Mouse (Mus musculus): ENCODE results near the gene Ehd2. TPM values are rescaled to one million over a fixed set of nuclear protein-coding genes. Genes with fewer than 3 reads are reported as not detected.
A peak's percentile ranks its signal among the peaks of the same experiment; 100 is the strongest.

Ehd2 gene
- polyA plus RNA-seq, 1 experiment from 2014 or later, result 16.3 TPM

- ATAC-seq (replicated peaks; ENCODE audit: insufficient number of reproducible peaks, low FRiP score, low TSS enrichment), result 0 out of 2 replicates have a peak, but pooled peaks have one; percentile 23
- Histone ChIP-seq H3K9me3 (replicated peaks; ENCODE audit: control insufficient read depth, low read length) (no peaks in the 10 kb centered on the region), H3K4me3 (ENCODE audit: low read depth, low read length) (no peak overlapping the region), H3K4me2 (no peak overlapping the region), H3K27ac (ENCODE audit: low read depth, low read length) (no peak overlapping the region), H3K27me3 (ENCODE audit: control insufficient read depth, insufficient read depth, low read length) (no peaks in the 10 kb centered on the region), H3K36me3 (ENCODE audit: control insufficient read depth, insufficient read depth, low read length) (peaks cover 28% of the 10 kb centered on the region), H3K9ac (ENCODE audit: low read depth, low read length) (no peak overlapping the region), H3K4me1 (ENCODE audit: control insufficient read depth, insufficient read depth, low read length) (no peaks in the 10 kb centered on the region)
- WGBS (ENCODE audit: insufficient replicate concordance), result 90% methylated on average over 16 of the region's 16 CpGs
These were observed 20.4 kb upstream of the Ehd2 start for GRCm38 (mm10) chr7:15987661-15988356.

- 35% methylated on average over 4 of the region's 4 CpGs for WGBS (ENCODE audit: insufficient replicate concordance)
- Histone ChIP-seq H3K4me3 (ENCODE audit: low read depth, low read length) (no peak overlapping the region), H3K27ac (ENCODE audit: low read depth, low read length) (no peak overlapping the region), H3K36me3 (ENCODE audit: control insufficient read depth, insufficient read depth, low read length) (peaks cover 20% of the 10 kb centered on the region), H3K4me1 (ENCODE audit: control insufficient read depth, insufficient read depth, low read length) (peaks cover 19% of the 10 kb centered on the region), H3K4me2 (no peak overlapping the region), H3K9me3 (replicated peaks; ENCODE audit: control insufficient read depth, low read length) (no peaks in the 10 kb centered on the region), H3K27me3 (ENCODE audit: control insufficient read depth, insufficient read depth, low read length) (no peaks in the 10 kb centered on the region), H3K9ac (ENCODE audit: low read depth, low read length) (no peak overlapping the region)
- ATAC-seq (replicated peaks; ENCODE audit: insufficient number of reproducible peaks, low FRiP score, low TSS enrichment), result no peak
These were observed 15.5 kb upstream of the Ehd2 start for GRCm38 (mm10) chr7:15982729-15983407.

- Histone ChIP-seq H3K27ac (ENCODE audit: low read depth, low read length) (0 out of 2 replicates have a peak overlapping the region, but pooled peaks have one; percentile 59), H3K4me2 (no peak overlapping the region; the same call in 1 of the 2 replicates), H3K9ac (ENCODE audit: low read depth, low read length) (0 out of 2 replicates have a peak overlapping the region, but pooled peaks have one; percentile 28), H3K4me3 (ENCODE audit: low read depth, low read length) (no peak overlapping the region), H3K9me3 (replicated peaks; ENCODE audit: control insufficient read depth, low read length) (no peaks in the 10 kb centered on the region), H3K4me1 (ENCODE audit: control insufficient read depth, insufficient read depth, low read length) (peaks cover 19% of the 10 kb centered on the region), H3K27me3 (ENCODE audit: control insufficient read depth, insufficient read depth, low read length) (no peaks in the 10 kb centered on the region), H3K36me3 (ENCODE audit: control insufficient read depth, insufficient read depth, low read length) (peaks cover 10% of the 10 kb centered on the region)
- 62% methylated on average over 4 of the region's 4 CpGs for WGBS (ENCODE audit: insufficient replicate concordance)
- ATAC-seq (replicated peaks; ENCODE audit: insufficient number of reproducible peaks, low FRiP score, low TSS enrichment), result no peak
These were observed 14.2 kb upstream of the Ehd2 start for GRCm38 (mm10) chr7:15981538-15981937.

DNA sequence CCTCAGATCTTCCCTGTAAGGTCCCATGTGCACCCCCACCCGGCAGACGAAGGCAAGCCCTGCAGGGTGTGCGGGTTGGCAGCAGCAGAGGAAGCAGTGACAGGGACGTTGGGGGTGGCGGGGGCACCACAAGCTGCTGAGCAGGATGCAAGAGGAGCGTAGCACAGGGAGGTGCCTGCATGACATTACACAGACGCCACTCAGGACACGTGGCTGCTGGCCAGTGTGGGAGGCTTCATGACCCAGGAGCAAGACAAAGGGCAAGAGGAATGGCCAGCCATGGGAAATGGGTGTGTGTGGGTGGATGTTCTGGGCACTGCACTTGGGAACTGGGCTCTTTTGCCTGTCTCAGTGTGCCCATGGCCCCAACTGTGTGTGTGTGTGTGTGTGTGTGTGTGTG, 12.9 kb upstream of the Ehd2 start:
- peak; percentile 42 for ATAC-seq (replicated peaks; ENCODE audit: insufficient number of reproducible peaks, low FRiP score, low TSS enrichment)
- Histone ChIP-seq H3K27ac (ENCODE audit: low read depth, low read length) (peak overlapping the region; percentile 29; the same call in 1 of the 2 replicates), H3K9me3 (replicated peaks; ENCODE audit: control insufficient read depth, low read length) (no peaks in the 10 kb centered on the region), H3K4me1 (ENCODE audit: control insufficient read depth, insufficient read depth, low read length) (peaks cover 19% of the 10 kb centered on the region), H3K36me3 (ENCODE audit: control insufficient read depth, insufficient read depth, low read length) (peaks cover 14% of the 10 kb centered on the region), H3K4me3 (ENCODE audit: low read depth, low read length) (no peak overlapping the region), H3K4me2 (no peak overlapping the region; the same call in 1 of the 2 replicates), H3K9ac (ENCODE audit: low read depth, low read length) (no peak overlapping the region), H3K27me3 (ENCODE audit: control insufficient read depth, insufficient read depth, low read length) (no peaks in the 10 kb centered on the region)
- WGBS (ENCODE audit: insufficient replicate concordance), result 48% methylated on average over 8 of the region's 8 CpGs

GRCm38 (mm10) chr7:15975904-15976303, 8.5 kb upstream of the Ehd2 start:
- no peak overlapping the region for H3K9ac ChIP-seq (ENCODE audit: low read depth, low read length)
- H3K27ac ChIP-seq (ENCODE audit: low read depth, low read length), result no peak overlapping the region
- H3K4me2 ChIP-seq, result no peak overlapping the region
- no peaks in the 10 kb centered on the region for H3K9me3 ChIP-seq (replicated peaks; ENCODE audit: control insufficient read depth, low read length)
- peaks cover 8% of the 10 kb centered on the region for H3K4me1 ChIP-seq (ENCODE audit: control insufficient read depth, insufficient read depth, low read length)
- 75% methylated on average over 4 of the region's 4 CpGs for WGBS (ENCODE audit: insufficient replicate concordance)
- H3K36me3 ChIP-seq (ENCODE audit: control insufficient read depth, insufficient read depth, low read length), result peaks cover 40% of the 10 kb centered on the region
- H3K27me3 ChIP-seq (ENCODE audit: control insufficient read depth, insufficient read depth, low read length), result no peaks in the 10 kb centered on the region
- H3K4me3 ChIP-seq (ENCODE audit: low read depth, low read length), result no peak overlapping the region
- ATAC-seq (replicated peaks; ENCODE audit: insufficient number of reproducible peaks, low FRiP score, low TSS enrichment), result no peak

DNA sequence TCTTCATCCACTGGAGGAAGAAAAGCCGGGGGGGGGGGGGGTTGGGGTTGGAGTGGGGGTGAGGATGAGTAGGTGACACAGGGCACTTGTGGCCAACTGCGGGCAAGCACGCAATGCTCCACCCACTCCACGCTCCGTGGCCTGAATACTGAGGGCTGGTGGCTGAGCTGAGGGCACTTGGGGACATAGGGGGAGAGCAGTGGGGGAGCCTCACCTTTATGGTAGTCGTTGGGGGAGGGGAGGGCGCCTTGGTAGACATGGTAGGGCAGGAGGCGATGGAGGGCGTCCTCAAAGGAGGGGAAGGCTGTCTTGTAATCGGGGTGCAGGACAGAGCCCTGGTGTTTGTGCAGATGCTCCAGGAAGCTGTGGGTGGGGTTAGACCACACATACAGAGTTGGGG, 8.1 kb upstream of the Ehd2 start:
- no peaks in the 10 kb centered on the region for H3K9me3 ChIP-seq (replicated peaks; ENCODE audit: control insufficient read depth, low read length)
- no peak overlapping the region for H3K4me2 ChIP-seq
- ATAC-seq (replicated peaks; ENCODE audit: insufficient number of reproducible peaks, low FRiP score, low TSS enrichment), result no peak
- peaks cover 5% of the 10 kb centered on the region for H3K4me1 ChIP-seq (ENCODE audit: control insufficient read depth, insufficient read depth, low read length)
- no peak overlapping the region for H3K4me3 ChIP-seq (ENCODE audit: low read depth, low read length)
- H3K27me3 ChIP-seq (ENCODE audit: control insufficient read depth, insufficient read depth, low read length), result no peaks in the 10 kb centered on the region
- no peak overlapping the region for H3K27ac ChIP-seq (ENCODE audit: low read depth, low read length)
- WGBS (ENCODE audit: insufficient replicate concordance), result 93% methylated on average over 10 of the region's 10 CpGs
- peaks cover 40% of the 10 kb centered on the region for H3K36me3 ChIP-seq (ENCODE audit: control insufficient read depth, insufficient read depth, low read length)
- no peak overlapping the region for H3K9ac ChIP-seq (ENCODE audit: low read depth, low read length)

DNA sequence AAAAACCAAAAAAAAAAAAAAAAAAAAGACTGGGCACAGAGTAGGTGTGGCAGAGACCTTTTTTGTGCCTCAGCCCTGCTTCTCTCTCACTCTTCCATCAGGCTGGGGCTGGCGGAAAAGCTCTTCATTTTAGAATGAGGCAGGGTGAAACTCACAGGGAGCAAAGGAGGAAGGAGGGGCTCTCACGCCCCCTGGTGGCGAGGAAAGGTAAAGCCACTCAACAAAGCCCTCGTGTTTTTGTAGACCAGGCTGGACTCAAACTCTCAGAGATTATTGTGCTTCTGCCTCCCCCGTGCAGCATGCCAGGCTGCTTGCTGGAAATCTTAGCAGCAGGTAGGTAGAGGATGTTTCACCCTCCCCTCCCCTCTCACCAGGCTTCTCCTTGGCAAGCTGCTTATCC, 7.3 kb upstream of the Ehd2 start:
- no peak overlapping the region for H3K4me3 ChIP-seq (ENCODE audit: low read depth, low read length)
- no peak overlapping the region for H3K9ac ChIP-seq (ENCODE audit: low read depth, low read length)
- H3K27me3 ChIP-seq (ENCODE audit: control insufficient read depth, insufficient read depth, low read length), result no peaks in the 10 kb centered on the region
- WGBS (ENCODE audit: insufficient replicate concordance), result 50% methylated on average over 5 of the region's 5 CpGs
- H3K9me3 ChIP-seq (replicated peaks; ENCODE audit: control insufficient read depth, low read length), result no peaks in the 10 kb centered on the region
- no peak for ATAC-seq (replicated peaks; ENCODE audit: insufficient number of reproducible peaks, low FRiP score, low TSS enrichment)
- H3K4me2 ChIP-seq, result no peak overlapping the region
- H3K27ac ChIP-seq (ENCODE audit: low read depth, low read length), result no peak overlapping the region
- no peaks in the 10 kb centered on the region for H3K4me1 ChIP-seq (ENCODE audit: control insufficient read depth, insufficient read depth, low read length)
- H3K36me3 ChIP-seq (ENCODE audit: control insufficient read depth, insufficient read depth, low read length), result peaks cover 40% of the 10 kb centered on the region

GRCm38 (mm10) chr7:15972247-15972646, 4.9 kb upstream of the Ehd2 start:
- 64% methylated on average over 24 of the region's 25 CpGs for WGBS (ENCODE audit: insufficient replicate concordance)
- no peak for ATAC-seq (replicated peaks; ENCODE audit: insufficient number of reproducible peaks, low FRiP score, low TSS enrichment)
- no peaks in the 10 kb centered on the region; the same call in 1 of the 2 replicates for H3K9me3 ChIP-seq (replicated peaks; ENCODE audit: control insufficient read depth, low read length)
- no peak overlapping the region for H3K9ac ChIP-seq (ENCODE audit: low read depth, low read length)
- no peaks in the 10 kb centered on the region for H3K27me3 ChIP-seq (ENCODE audit: control insufficient read depth, insufficient read depth, low read length)
- no peaks in the 10 kb centered on the region for H3K4me1 ChIP-seq (ENCODE audit: control insufficient read depth, insufficient read depth, low read length)
- H3K4me2 ChIP-seq, result no peak overlapping the region
- no peak overlapping the region for H3K4me3 ChIP-seq (ENCODE audit: low read depth, low read length)
- peaks cover 30% of the 10 kb centered on the region for H3K36me3 ChIP-seq (ENCODE audit: control insufficient read depth, insufficient read depth, low read length)
- no peak overlapping the region for H3K27ac ChIP-seq (ENCODE audit: low read depth, low read length)

Data from heart, embryonic 11.5 days (tissue).